Mouse (Mus musculus) right cerebral cortex, postnatal 36 days (tissue): ENCODE measurements around the gene Cnksr1.
"Not testable (repeated sequence)": the region's sequence is repeated elsewhere in the genome, so short reads cannot be mapped to it uniquely, and the experiment has no call there.

ENCODE experiments used
- DNase-seq, 2 experiments: peaks; one replicate each; pipeline ENCODE4 v3.0.0; 2022; ENCODE audit warnings: low spot score in 2 of 2, mixed read lengths in 1 of 2

The Cnksr1 gene

DNA sequence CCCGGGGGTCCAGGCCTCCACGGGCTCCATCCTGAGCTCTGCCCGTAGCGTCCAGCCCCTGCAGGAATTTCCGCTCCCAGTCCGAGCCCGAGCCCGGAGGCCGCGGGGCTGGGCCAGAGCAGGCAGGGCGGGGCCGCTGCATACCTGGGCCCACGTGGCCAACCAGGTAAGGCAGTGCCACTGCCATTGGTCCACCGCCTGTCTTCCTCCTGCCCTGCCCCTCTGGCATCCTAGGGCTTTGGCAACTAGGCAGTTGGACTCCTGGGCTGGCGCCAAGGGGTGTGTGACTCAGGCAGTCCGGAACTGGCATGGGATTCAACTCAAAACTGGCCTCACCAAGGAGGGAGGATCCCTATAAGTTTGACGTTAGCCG is at the start of gene Cnksr1:
Gene Cnksr1 (minus strand): TSS at position 121 of the 373 bp plus-strand sequence.
- DNase-seq = no peak

DNA sequence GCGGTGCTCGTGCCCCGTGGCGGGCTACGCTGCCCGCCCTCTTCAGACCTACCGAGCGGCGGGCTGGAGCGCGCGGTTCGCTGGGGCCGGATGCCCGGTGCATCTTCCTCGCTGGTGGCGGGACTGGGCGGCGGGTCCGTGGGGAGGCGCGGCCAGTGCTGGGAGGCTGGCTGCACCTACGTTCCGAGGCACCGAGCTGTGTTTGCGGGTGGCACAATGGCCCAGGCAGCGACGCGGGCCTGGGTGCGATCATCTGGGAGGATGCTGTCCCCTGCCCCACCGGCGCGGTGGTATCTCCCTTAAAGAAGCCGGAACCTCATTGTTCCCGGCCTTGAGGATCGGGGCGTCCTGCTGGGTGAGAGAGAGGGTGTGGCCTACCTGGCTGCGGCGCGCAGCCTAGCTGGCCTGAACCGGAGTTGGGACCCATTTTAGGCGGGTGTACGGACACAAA is 49.4 kb upstream of the Cnksr1 start, which contains the start of gene Pdik1l:
Gene Pdik1l (minus strand): TSS at position 321 of the 451 bp plus-strand sequence.
- peak; percentile 64 to 65 for DNase-seq

GRCm38 (mm10) chr4:134287168-134287564 is 49.0 kb upstream of the Cnksr1 start:
- DNase-seq = peak; percentile 90

- no peak for DNase-seq
Measured at GRCm38 (mm10) chr4:134286226-134287167, 48.3 kb upstream of the Cnksr1 start.

- no peak for DNase-seq
Measured at GRCm38 (mm10) chr4:134284942-134285341, 46.7 kb upstream of the Cnksr1 start.

DNA sequence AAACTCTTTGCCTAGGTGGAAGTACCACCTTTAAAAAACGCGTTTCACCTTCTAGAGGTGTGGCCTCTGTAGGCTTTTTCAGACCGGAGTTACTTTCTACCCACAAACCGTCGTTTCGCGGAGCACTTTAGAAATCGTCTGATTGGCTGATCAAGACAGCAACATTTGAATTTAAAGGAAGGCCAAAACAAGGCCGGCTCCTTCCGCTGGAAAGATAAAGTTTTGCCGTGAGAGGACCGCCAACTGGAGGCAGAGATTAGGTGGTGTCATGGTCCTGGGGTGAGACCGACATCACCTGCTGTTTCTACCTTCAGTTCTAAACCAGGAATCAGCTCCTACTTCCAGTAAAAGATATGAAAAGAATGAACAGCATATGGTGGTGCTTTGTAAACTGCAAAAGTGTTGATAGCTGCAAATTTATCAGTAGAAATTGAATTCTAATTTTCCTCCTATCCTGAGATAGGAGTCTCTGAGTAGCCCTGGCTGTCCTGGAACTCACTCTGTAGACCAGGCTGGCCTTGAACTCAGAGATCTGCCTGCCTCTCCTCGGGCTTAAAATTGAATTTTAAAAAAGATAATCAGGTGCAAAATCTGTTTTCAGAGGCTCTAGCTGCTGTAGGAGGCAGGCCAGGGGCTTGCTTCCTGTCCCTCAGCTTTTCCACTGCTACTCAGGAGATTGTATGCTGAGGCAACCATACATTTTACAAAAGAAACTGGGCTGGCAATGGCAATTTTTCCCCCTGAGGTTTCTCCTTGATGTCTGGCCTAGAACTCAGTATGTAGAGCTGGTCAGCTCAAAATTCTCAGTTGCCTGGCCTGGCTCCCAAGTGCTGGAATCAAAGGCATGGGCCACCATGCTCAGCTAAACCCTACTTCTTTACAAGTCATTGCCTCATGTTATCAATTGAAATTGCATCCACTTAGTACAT is 35.5 kb upstream of the Cnksr1 start:
- DNase-seq = no peak

DNA sequence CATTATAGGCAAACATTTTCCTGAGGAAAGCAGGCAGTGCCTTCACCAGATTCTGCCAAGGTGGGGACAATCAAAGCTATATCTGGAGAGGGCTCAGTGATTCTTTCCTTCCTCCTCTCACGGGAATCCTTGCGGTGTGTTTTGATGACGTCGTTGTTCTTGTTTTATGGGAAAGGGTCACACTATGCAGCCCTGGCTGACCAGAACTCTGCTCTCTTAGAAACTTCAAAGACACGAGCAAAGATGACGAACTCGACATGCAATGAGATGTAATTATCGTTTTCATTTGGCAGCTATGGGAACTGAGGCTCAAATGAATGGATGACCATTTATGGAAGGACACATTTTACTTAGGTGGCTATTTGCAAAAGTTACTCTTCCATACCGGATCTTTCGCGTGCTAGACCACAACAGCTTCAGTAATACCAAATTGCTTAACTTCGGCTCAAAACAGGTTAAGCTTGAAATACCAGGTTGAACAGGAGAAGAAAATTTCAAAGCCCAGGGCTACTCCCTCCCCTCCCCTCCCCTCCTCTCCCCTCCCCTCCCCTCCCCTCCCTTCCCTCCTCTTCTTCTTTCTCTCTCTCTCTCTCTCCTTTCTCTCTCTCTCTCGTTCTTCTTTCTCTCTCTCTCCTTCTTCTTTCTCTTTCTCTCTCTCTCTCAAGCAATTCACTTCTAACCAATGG is 34.7 kb upstream of the Cnksr1 start:
- no peak for DNase-seq

GRCm38 (mm10) chr4:134271979-134272378 is 33.8 kb upstream of the Cnksr1 start:
- no peak for DNase-seq

GRCm38 (mm10) chr4:134269622-134270021 is 31.4 kb upstream of the Cnksr1 start:
- DNase-seq = not testable (repeated sequence)

GRCm38 (mm10) chr4:134268102-134268655 is 30.0 kb upstream of the Cnksr1 start:
- DNase-seq = no peak

GRCm38 (mm10) chr4:134265860-134266585 is 27.8 kb upstream of the Cnksr1 start:
- no peak for DNase-seq

DNA sequence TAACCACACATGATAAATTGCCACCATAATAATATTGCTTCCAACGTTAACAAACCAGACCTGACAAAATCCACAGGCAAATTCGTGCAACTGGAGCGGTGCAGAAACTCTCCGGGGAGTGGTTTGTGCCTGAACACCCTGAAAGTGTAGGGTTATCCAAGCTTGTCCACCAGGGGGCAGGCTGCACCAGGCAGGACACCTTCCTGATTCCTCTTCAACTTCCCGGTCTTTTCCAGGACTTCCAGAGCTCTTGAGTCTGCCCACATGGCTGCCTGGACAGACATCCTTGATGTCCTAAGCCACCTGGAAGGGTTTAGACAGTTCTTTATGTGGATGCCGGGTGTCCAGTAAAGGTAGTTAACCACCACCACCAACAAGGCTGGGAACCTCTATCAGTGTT is 25.0 kb upstream of the Cnksr1 start:
- DNase-seq = no peak

DNA sequence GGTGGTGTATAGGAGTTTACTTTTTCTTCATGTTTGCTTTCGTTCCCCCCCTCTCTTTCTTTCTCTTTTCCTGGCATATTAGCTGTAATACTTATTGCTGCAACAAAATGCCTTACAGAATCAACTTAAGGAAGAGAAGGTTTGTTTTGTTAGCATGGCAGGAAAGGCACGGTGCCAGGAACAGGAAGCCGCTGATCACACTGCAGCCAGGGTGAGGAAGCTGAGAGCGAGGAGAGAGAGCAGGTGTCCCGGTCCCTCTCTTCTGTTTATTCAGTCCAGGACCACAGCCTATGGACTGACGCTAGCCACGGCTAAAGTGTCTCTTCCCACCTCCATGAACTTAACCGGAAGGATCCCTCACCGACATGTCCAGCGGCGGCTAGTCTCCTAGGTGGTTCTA is 20.2 kb upstream of the Cnksr1 start:
- DNase-seq = no peak

- no peak for DNase-seq
Measured at GRCm38 (mm10) chr4:134257198-134258009, 19.2 kb upstream of the Cnksr1 start.

- no peak for DNase-seq
Measured at GRCm38 (mm10) chr4:134256407-134257197, 18.4 kb upstream of the Cnksr1 start.

- no peak for DNase-seq
Measured at GRCm38 (mm10) chr4:134255854-134256253, 17.7 kb upstream of the Cnksr1 start.

- no peak for DNase-seq
Measured at GRCm38 (mm10) chr4:134254835-134255234, 16.6 kb upstream of the Cnksr1 start.

GRCm38 (mm10) chr4:134253722-134254324 is 15.6 kb upstream of the Cnksr1 start, which contains the start of gene Grrp1:
Gene Grrp1, minus strand, starts transcription at chr4:134254106.
- no peak for DNase-seq
